Mouse (Mus musculus): ENCODE measurements around the gene Msi2. TPM values are rescaled to one million over a fixed set of nuclear protein-coding genes. Genes with fewer than 3 reads are reported as not detected.

The Msi2 gene
- total RNA-seq, 2 experiments from 2014 or later, result 156 to 165 TPM

- intact Hi-C loops (cut with DNase I; ENCODE audit: low total_unique reads), result no loop called here
- DNase-seq, result no peak
These were observed 345.7 kb downstream of the Msi2 start for GRCm38 (mm10) chr11:88372589-88372988.

- no peak for DNase-seq
These were observed 348.4 kb downstream of the Msi2 start for GRCm38 (mm10) chr11:88369898-88370297.

GRCm38 (mm10) chr11:88367501-88367900 is 350.8 kb downstream of the Msi2 start:
- DNase-seq, result no peak
- intact Hi-C loops (cut with DNase I; ENCODE audit: low total_unique reads), result no loop called here

More at GRCm38 (mm10) chr11:88369898-88370297, 348.4 kb downstream of the Msi2 start:
- intact Hi-C loops (cut with DNase I; ENCODE audit: low total_unique reads), result no loop called here

- DNase-seq, result peak; percentile 41
- intact Hi-C loops (cut with DNase I; ENCODE audit: low total_unique reads), result no loop called here
These were observed 352.3 kb downstream of the Msi2 start for GRCm38 (mm10) chr11:88365914-88366540.

- intact Hi-C loops (cut with DNase I; ENCODE audit: low total_unique reads), result no loop called here
- no peak for DNase-seq
These were observed 354.1 kb downstream of the Msi2 start for GRCm38 (mm10) chr11:88364231-88364630.

- intact Hi-C loops (cut with DNase I; ENCODE audit: low total_unique reads), result no loop called here
- DNase-seq, result no peak
These were observed 354.8 kb downstream of the Msi2 start for GRCm38 (mm10) chr11:88363481-88363880.

GRCm38 (mm10) chr11:88359736-88360135 is 358.6 kb downstream of the Msi2 start:
- intact Hi-C loops (cut with DNase I; ENCODE audit: low total_unique reads), result no loop called here
- no peak for DNase-seq

GRCm38 (mm10) chr11:88357325-88357724 is 361.0 kb downstream of the Msi2 start:
- no peak for DNase-seq
- intact Hi-C loops (cut with DNase I; ENCODE audit: low total_unique reads), result no loop called here

- intact Hi-C loops (cut with DNase I; ENCODE audit: low total_unique reads), result no loop called here
- peak; percentile 63 for DNase-seq
These were observed 361.6 kb downstream of the Msi2 start for GRCm38 (mm10) chr11:88356598-88357290.

GRCm38 (mm10) chr11:88356016-88356415 is 362.3 kb downstream of the Msi2 start:
- intact Hi-C loops (cut with DNase I; ENCODE audit: low total_unique reads), result no loop called here

GRCm38 (mm10) chr11:88354771-88355170 is 363.5 kb downstream of the Msi2 start:
- no peak for DNase-seq
- intact Hi-C loops (cut with DNase I; ENCODE audit: low total_unique reads), result no loop called here

More at GRCm38 (mm10) chr11:88356016-88356415, 362.3 kb downstream of the Msi2 start:
- DNase-seq, result peak; percentile 41

GRCm38 (mm10) chr11:88351722-88352473 is 366.4 kb downstream of the Msi2 start:
- intact Hi-C loops (cut with DNase I; ENCODE audit: low total_unique reads), result no loop called here
- no peak for DNase-seq

GRCm38 (mm10) chr11:88348690-88349089 is 369.6 kb downstream of the Msi2 start:
- intact Hi-C loops (cut with DNase I; ENCODE audit: low total_unique reads), result no loop called here
- no peak for DNase-seq

GRCm38 (mm10) chr11:88348056-88348455 is 370.3 kb downstream of the Msi2 start:
- DNase-seq, result no peak
- intact Hi-C loops (cut with DNase I; ENCODE audit: low total_unique reads), result no loop called here

GRCm38 (mm10) chr11:88346066-88346465 is 372.2 kb downstream of the Msi2 start:
- no peak for DNase-seq
- intact Hi-C loops (cut with DNase I; ENCODE audit: low total_unique reads), result no loop called here

GRCm38 (mm10) chr11:88337926-88338325 is 380.4 kb downstream of the Msi2 start:
- DNase-seq, result no peak
- intact Hi-C loops (cut with DNase I; ENCODE audit: low total_unique reads), result no loop called here

- intact Hi-C loops (cut with DNase I; ENCODE audit: low total_unique reads), result no loop called here
- DNase-seq, result no peak
These were observed 383.4 kb downstream of the Msi2 start for GRCm38 (mm10) chr11:88334893-88335292.

- no peak for DNase-seq
- intact Hi-C loops (cut with DNase I; ENCODE audit: low total_unique reads), result no loop called here
These were observed 385.9 kb downstream of the Msi2 start for GRCm38 (mm10) chr11:88332309-88332934.

GRCm38 (mm10) chr11:88331722-88332121 is 386.6 kb downstream of the Msi2 start:
- intact Hi-C loops (cut with DNase I; ENCODE audit: low total_unique reads), result no loop called here
- DNase-seq, result no peak

GRCm38 (mm10) chr11:88330799-88331198 is 387.5 kb downstream of the Msi2 start:
- DNase-seq, result peak; percentile 54
- intact Hi-C loops (cut with DNase I; ENCODE audit: low total_unique reads), result no loop called here

Measured in gastrocnemius, postnatal 14 days (tissue).